Mouse (Mus musculus): ENCODE data around the gene Usf1.

Usf1 gene

GRCm38 (mm10) chr1:171452923-171453322 lies 41.8 kb downstream of the Usf1 start:
- DNase-seq (ENCODE audit: low spot score in 2 of 2) = no peak

GRCm38 (mm10) chr1:171454926-171455325 lies 43.8 kb downstream of the Usf1 start:
- DNase-seq (ENCODE audit: low spot score in 2 of 2) = no peak

GRCm38 (mm10) chr1:171457568-171457967 lies 46.5 kb downstream of the Usf1 start:
- DNase-seq (ENCODE audit: low spot score in 2 of 2) = no peak

- DNase-seq (ENCODE audit: low spot score in 2 of 2) = no peak
Observed at GRCm38 (mm10) chr1:171459791-171460190, 48.7 kb downstream of the Usf1 start.

GRCm38 (mm10) chr1:171460551-171461503 lies 49.7 kb downstream of the Usf1 start:
- no peak for DNase-seq (ENCODE audit: low spot score in 2 of 2)

GRCm38 (mm10) chr1:171463133-171463532 lies 52.0 kb downstream of the Usf1 start:
- DNase-seq (ENCODE audit: low spot score in 2 of 2) = no peak

- DNase-seq (ENCODE audit: low spot score in 2 of 2) = no peak
Observed at GRCm38 (mm10) chr1:171465749-171466412, 54.8 kb downstream of the Usf1 start.

GRCm38 (mm10) chr1:171466565-171466964 lies 55.5 kb downstream of the Usf1 start:
- DNase-seq (ENCODE audit: low spot score in 2 of 2) = no peak
